Mouse (Mus musculus) limb, embryonic 13.5 days (tissue): ENCODE results near the gene Ubr4. TPM values are rescaled to one million over a fixed set of nuclear protein-coding genes. Genes with fewer than 3 reads are reported as not detected.
A peak's percentile ranks its signal among the peaks of the same experiment; 100 is the strongest.

Experiments
- ATAC-seq: fragments of 200-750 bp; cut with Nextera tagmentation; 2 replicates; pipeline ENCODE4 v1.8.0; 2017; ENCODE audit warnings: low read depth, moderate number of reproducible peaks, moderate TSS enrichment; ENCODE audit not compliant: low FRiP score
- H3K27ac ChIP-seq: fragments of 300-500 bp; sonication (generic); 2 replicates; pipeline ENCODE4 v1.5.1; 2015; ENCODE audit warnings: inconsistent platforms, mild to moderate bottlenecking, moderate library complexity
- H3K27me3 ChIP-seq: fragments of 300-500 bp; sonication (generic); 2 replicates; pipeline ENCODE4 v1.6.1; 2015; ENCODE audit warnings: mild to moderate bottlenecking, inconsistent platforms
- H3K36me3 ChIP-seq: fragments of 300-500 bp; sonication (generic); 2 replicates; pipeline ENCODE4 v1.6.1; 2015; ENCODE audit warnings: inconsistent platforms, mild to moderate bottlenecking, moderate library complexity
- H3K4me1 ChIP-seq: fragments of 300-500 bp; sonication (generic); 2 replicates; pipeline ENCODE4 v1.6.1; 2015; ENCODE audit warnings: inconsistent platforms
- H3K4me2 ChIP-seq: fragments of 300-500 bp; sonication (generic); replicated peaks from 2 replicates; pipeline ENCODE4 v1.6.1; 2015; ENCODE audit warnings: inconsistent platforms, mild to moderate bottlenecking, moderate library complexity
- H3K4me3 ChIP-seq: fragments of 300-500 bp; sonication (generic); 2 replicates; pipeline ENCODE4 v1.5.1; 2015; ENCODE audit warnings: moderate library complexity, mild to moderate bottlenecking, inconsistent platforms
- H3K9ac ChIP-seq: fragments of 300-500 bp; sonication (generic); 2 replicates; pipeline ENCODE4 v1.6.1; 2015; ENCODE audit warnings: mild to moderate bottlenecking, inconsistent platforms
- H3K9me3 ChIP-seq: fragments of 300-500 bp; sonication (generic); 2 replicates; pipeline ENCODE4 v1.6.1; 2016; ENCODE audit warnings: inconsistent platforms
- WGBS: fragments of 180-500 bp; shearing (Covaris S2); methylation state at CpG from one replicate; pipeline ENCODE4 v1.1.7; 2015; 5-methylcytosine and 5-hydroxymethylcytosine counted together
- polyA plus RNA-seq: library from polyadenylated mRNA; unstranded; fragments of >200 nt; fragmentation: Nextera tagmentation; extraction: Ambion mirVana; gene quantifications from 2 replicates; pipeline ENCODE4 v1.2.1, GENCODE M21; 2015

The Ubr4 gene
- polyA plus RNA-seq, 1 experiment from 2014 or later, result 78.3 TPM

GRCm38 (mm10) chr4:139477983-139478382, 125.6 kb downstream of the Ubr4 start:
- no peaks in the 10 kb centered on the region for H3K9me3 ChIP-seq
- H3K9ac ChIP-seq, result no peak overlapping the region
- 80% methylated on average over 2 of the region's 2 CpGs for WGBS
- H3K4me1 ChIP-seq, result no peaks in the 10 kb centered on the region
- H3K27me3 ChIP-seq, result no peaks in the 10 kb centered on the region
- no peak overlapping the region for H3K27ac ChIP-seq
- no peak for ATAC-seq
- no peak overlapping the region for H3K4me3 ChIP-seq
- no peak overlapping the region for H3K4me2 ChIP-seq
- peaks cover 100% of the 10 kb centered on the region for H3K36me3 ChIP-seq

- 88% methylated on average over 8 of the region's 8 CpGs for WGBS
- peaks cover 100% of the 10 kb centered on the region for H3K36me3 ChIP-seq
- ATAC-seq, result no peak
- no peaks in the 10 kb centered on the region for H3K27me3 ChIP-seq
- H3K4me3 ChIP-seq, result no peak overlapping the region
- H3K4me2 ChIP-seq, result no peak overlapping the region
- no peaks in the 10 kb centered on the region for H3K4me1 ChIP-seq
- H3K27ac ChIP-seq, result no peak overlapping the region
- no peaks in the 10 kb centered on the region for H3K9me3 ChIP-seq
- H3K9ac ChIP-seq, result no peak overlapping the region
Observed at GRCm38 (mm10) chr4:139479176-139479575, 126.8 kb downstream of the Ubr4 start.

DNA sequence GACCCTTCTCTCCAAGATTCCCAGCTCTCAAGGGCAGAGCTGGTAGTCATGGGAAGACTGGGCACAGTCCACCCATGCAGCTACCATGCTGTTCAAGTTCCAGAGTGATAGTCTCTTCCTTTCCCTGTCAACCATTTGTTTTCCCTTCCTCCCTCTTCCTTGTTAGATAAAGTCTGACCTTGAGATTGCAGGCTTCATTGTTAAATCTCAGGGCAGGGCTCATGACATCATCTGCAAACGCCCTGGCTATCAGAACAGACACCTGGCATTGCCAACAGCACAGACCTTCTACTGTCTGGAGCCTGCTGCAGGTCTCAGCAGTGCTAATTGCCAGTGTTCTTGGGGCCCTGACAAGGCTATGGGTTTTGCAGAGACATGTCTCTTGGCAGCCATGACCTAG, 129.0 kb downstream of the Ubr4 start:
- 77% methylated on average over 1 of the region's 1 CpGs for WGBS
- no peaks in the 10 kb centered on the region for H3K27me3 ChIP-seq
- no peak overlapping the region for H3K9ac ChIP-seq
- no peaks in the 10 kb centered on the region for H3K9me3 ChIP-seq
- no peak for ATAC-seq
- H3K36me3 ChIP-seq, result peaks cover 100% of the 10 kb centered on the region
- no peak overlapping the region for H3K27ac ChIP-seq
- no peak overlapping the region for H3K4me3 ChIP-seq
- H3K4me1 ChIP-seq, result no peaks in the 10 kb centered on the region
- H3K4me2 ChIP-seq, result no peak overlapping the region

GRCm38 (mm10) chr4:139483461-139484105, 131.2 kb downstream of the Ubr4 start:
- Histone ChIP-seq H3K4me3 (no peak overlapping the region), H3K36me3 (peaks cover 100% of the 10 kb centered on the region), H3K27ac (no peak overlapping the region), H3K27me3 (no peaks in the 10 kb centered on the region), H3K4me1 (no peaks in the 10 kb centered on the region), H3K9ac (no peak overlapping the region), H3K4me2 (no peak overlapping the region), H3K9me3 (no peaks in the 10 kb centered on the region)
- ATAC-seq, result no peak
- 87% methylated on average over 8 of the region's 8 CpGs for WGBS

DNA sequence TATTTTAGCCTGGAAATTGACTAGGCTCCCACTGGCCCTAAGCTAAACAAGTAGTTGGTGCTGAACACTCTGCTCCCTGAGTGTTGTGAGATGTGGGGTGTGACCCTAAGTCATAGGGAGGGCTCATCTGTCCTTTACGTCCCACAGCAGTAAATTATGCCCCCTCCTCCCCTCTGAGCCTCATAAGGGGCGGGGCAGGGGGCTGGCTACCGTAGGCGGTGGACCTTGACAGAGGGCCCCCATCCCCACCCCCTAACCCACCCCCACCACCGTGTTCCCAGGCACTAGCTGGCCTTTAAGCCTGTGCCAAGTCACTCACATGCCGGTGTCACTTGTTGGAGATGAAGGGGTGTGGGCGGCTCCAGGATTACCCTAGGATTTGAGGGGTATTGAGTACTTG, 132.1 kb downstream of the Ubr4 start:
- H3K9me3 ChIP-seq, result no peaks in the 10 kb centered on the region
- H3K27ac ChIP-seq, result no peak overlapping the region
- no peak for ATAC-seq
- H3K9ac ChIP-seq, result no peak overlapping the region
- H3K27me3 ChIP-seq, result no peaks in the 10 kb centered on the region
- H3K4me3 ChIP-seq, result no peak overlapping the region
- peaks cover 100% of the 10 kb centered on the region for H3K36me3 ChIP-seq
- H3K4me1 ChIP-seq, result no peaks in the 10 kb centered on the region
- H3K4me2 ChIP-seq, result no peak overlapping the region
- WGBS, result 87% methylated on average over 7 of the region's 7 CpGs

GRCm38 (mm10) chr4:139487085-139487484, 134.7 kb downstream of the Ubr4 start:
- H3K36me3 ChIP-seq, result peaks cover 99% of the 10 kb centered on the region
- H3K4me1 ChIP-seq, result no peaks in the 10 kb centered on the region
- H3K9me3 ChIP-seq, result no peaks in the 10 kb centered on the region
- no peak overlapping the region for H3K27ac ChIP-seq
- 59% methylated on average over 10 of the region's 10 CpGs for WGBS
- no peak for ATAC-seq
- H3K27me3 ChIP-seq, result no peaks in the 10 kb centered on the region
- no peak overlapping the region for H3K4me3 ChIP-seq
- H3K9ac ChIP-seq, result no peak overlapping the region
- H3K4me2 ChIP-seq, result no peak overlapping the region

GRCm38 (mm10) chr4:139488325-139488724, 135.9 kb downstream of the Ubr4 start:
- no peak overlapping the region for H3K27ac ChIP-seq
- H3K4me3 ChIP-seq, result no peak overlapping the region
- no peaks in the 10 kb centered on the region for H3K9me3 ChIP-seq
- peaks cover 86% of the 10 kb centered on the region for H3K36me3 ChIP-seq
- H3K4me2 ChIP-seq, result no peak overlapping the region
- no peaks in the 10 kb centered on the region for H3K4me1 ChIP-seq
- no peak for ATAC-seq
- no peak overlapping the region for H3K9ac ChIP-seq
- no peaks in the 10 kb centered on the region for H3K27me3 ChIP-seq
- 89% methylated on average over 5 of the region's 5 CpGs for WGBS

DNA sequence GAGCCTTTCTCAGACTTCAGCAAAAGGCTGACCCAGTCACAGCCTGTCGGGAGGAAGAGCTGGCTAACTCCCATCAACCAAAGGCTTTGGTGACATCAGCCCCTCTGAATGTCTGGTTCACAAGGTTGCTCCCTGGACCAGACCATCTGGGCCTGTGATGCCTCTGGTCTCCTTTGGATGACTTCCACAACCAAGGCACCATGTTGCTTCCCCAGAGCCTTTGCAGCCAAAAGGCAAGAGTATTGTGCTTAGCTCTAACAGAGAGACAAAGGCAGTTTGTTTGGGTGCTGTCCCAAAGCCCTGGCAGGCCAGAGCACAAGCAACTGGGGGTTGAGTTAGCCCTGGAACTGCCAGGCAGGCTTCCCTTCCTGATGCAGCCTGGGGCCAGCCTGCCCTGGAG, 137.5 kb downstream of the Ubr4 start:
- WGBS, result 89% methylated on average over 1 of the region's 1 CpGs
- Histone ChIP-seq H3K36me3 (peaks cover 70% of the 10 kb centered on the region), H3K27me3 (no peaks in the 10 kb centered on the region), H3K9ac (no peak overlapping the region), H3K4me1 (no peaks in the 10 kb centered on the region), H3K27ac (no peak overlapping the region), H3K9me3 (no peaks in the 10 kb centered on the region), H3K4me3 (no peak overlapping the region), H3K4me2 (no peak overlapping the region)
- ATAC-seq, result no peak

- ATAC-seq, result no peak
- H3K9me3 ChIP-seq, result no peaks in the 10 kb centered on the region
- no peak overlapping the region for H3K4me2 ChIP-seq
- H3K36me3 ChIP-seq, result peaks cover 64% of the 10 kb centered on the region
- H3K9ac ChIP-seq, result no peak overlapping the region
- no peak overlapping the region for H3K27ac ChIP-seq
- 84% methylated on average over 11 of the region's 11 CpGs for WGBS
- H3K27me3 ChIP-seq, result no peaks in the 10 kb centered on the region
- H3K4me3 ChIP-seq, result no peak overlapping the region
- H3K4me1 ChIP-seq, result no peaks in the 10 kb centered on the region
Observed at GRCm38 (mm10) chr4:139490413-139491055, 138.1 kb downstream of the Ubr4 start.

GRCm38 (mm10) chr4:139491541-139492170, 139.2 kb downstream of the Ubr4 start:
- H3K4me2 ChIP-seq, result no peak overlapping the region
- no peak overlapping the region; the same call in 1 of the 2 replicates for H3K27ac ChIP-seq
- H3K4me3 ChIP-seq, result no peak overlapping the region
- H3K9ac ChIP-seq, result no peak overlapping the region
- ATAC-seq, result no peak
- H3K27me3 ChIP-seq, result no peaks in the 10 kb centered on the region
- H3K36me3 ChIP-seq, result peaks cover 53% of the 10 kb centered on the region
- no peaks in the 10 kb centered on the region for H3K4me1 ChIP-seq
- 92% methylated on average over 5 of the region's 5 CpGs for WGBS
- H3K9me3 ChIP-seq, result no peaks in the 10 kb centered on the region

DNA sequence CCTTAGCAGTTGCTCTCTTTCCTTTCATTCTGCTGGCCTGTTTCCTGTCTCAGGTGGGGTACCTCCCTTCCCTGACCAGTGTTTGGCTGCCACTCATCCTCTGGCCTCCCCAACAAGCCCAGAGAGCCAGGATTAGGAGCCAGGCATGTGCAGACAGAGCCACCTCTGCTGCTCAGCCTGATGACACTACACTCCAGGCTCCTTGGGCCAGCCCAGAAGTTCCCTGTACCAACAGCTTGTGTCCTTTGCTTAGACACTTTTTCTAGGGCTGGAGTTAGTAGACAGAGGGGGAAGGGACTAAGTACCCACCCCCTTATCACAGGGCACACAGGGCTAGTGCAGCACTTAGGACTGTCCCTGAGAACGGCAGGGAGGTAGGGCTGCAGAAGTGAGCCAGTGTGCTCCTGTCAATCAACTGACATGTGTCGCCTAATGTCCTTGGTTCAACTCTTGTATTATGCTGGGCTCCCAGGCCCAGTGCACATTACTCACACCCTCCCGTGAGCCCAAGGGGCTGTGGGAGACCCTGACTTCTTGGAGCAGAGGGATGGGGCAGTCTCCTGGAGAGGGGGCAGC, 139.9 kb downstream of the Ubr4 start:
- H3K36me3 ChIP-seq, result peaks cover 46% of the 10 kb centered on the region

GRCm38 (mm10) chr4:139493227-139494025, 141.0 kb downstream of the Ubr4 start:
- WGBS, result 67% methylated on average over 9 of the region's 9 CpGs
- no peak overlapping the region for H3K4me2 ChIP-seq
- no peak overlapping the region for H3K27ac ChIP-seq
- no peak for ATAC-seq
- H3K36me3 ChIP-seq, result peaks cover 35% of the 10 kb centered on the region
- H3K9ac ChIP-seq, result no peak overlapping the region
- no peaks in the 10 kb centered on the region for H3K9me3 ChIP-seq
- H3K27me3 ChIP-seq, result no peaks in the 10 kb centered on the region
- H3K4me1 ChIP-seq, result no peaks in the 10 kb centered on the region
- H3K4me3 ChIP-seq, result no peak overlapping the region

More for the DNA sequence above, 139.9 kb downstream of the Ubr4 start:
- no peaks in the 10 kb centered on the region for H3K4me1 ChIP-seq
- 69% methylated on average over 3 of the region's 3 CpGs for WGBS
- peak; percentile 33; the same call in 1 of the 2 replicates for ATAC-seq
- H3K9ac ChIP-seq, result no peak overlapping the region
- no peaks in the 10 kb centered on the region for H3K27me3 ChIP-seq
- no peak overlapping the region; the same call in 1 of the 2 replicates for H3K27ac ChIP-seq
- no peaks in the 10 kb centered on the region for H3K9me3 ChIP-seq
- H3K4me2 ChIP-seq, result no peak overlapping the region
- no peak overlapping the region for H3K4me3 ChIP-seq
